Mouse (Mus musculus) mouse trophoblast stem cell (cell line): ENCODE results near the gene Adamts20.

ENCODE experiments used
- in situ Hi-C, 2 experiments: fragments of 300-500 bp; cut with MseI, MboI; formaldehyde crosslinking; loops; 2 replicates in 1 of 2; 3 replicates in 1 of 2; pipeline ENCODE4 v1.15.1; 2025

The Adamts20 gene

GRCm38 (mm10) chr15:94344317-94344716 lies 120.9 kb downstream of the Adamts20 start:
- in situ Hi-C loops = loop anchor here (5.0 to 10.0 kb wide), 2 partner anchors 170 to 173 kb away; no protein-coding TSS in a partner anchor

DNA sequence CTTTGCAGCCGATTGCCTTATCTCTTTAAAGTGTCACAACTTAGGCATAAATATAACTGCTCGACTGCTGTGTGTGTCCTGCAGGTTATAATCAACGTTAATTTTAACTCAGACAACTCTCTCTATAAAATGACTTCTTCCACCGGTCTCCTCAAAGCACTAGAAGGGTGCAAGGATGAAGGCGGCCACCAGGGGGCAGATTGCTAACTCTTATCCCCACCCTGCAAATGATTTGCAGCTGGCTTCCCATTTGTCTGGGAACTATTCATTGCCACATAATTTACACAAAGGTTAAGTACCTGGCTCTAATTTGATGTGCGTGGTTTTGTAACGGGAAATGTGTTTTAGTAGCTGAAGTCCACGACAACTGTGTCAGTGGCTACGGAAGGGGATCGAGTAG lies 122.9 kb downstream of the Adamts20 start:
- in situ Hi-C loops = loop anchor here (5.0 to 10.0 kb wide), 2 partner anchors 172 to 175 kb away; no protein-coding TSS in a partner anchor

DNA sequence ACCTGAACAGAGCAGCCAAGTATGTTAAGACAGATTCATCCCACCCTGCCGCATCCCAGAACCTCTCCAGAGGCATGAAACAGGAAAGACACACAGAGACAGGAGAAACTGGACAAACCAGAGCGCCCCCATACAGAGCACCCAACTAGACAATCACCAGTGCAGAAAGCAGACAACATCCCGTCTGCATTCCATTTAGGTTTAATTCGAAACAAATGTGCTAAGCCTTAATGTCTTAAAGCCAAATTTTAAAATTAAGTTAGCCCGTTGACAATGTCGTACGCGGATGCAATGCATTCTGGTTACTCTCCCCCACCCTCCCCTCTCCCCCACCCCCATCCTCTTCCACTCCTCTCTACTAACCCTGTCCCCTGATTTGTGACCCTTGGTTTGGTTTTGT lies 126.2 kb downstream of the Adamts20 start:
- in situ Hi-C loops = no loop called here

DNA sequence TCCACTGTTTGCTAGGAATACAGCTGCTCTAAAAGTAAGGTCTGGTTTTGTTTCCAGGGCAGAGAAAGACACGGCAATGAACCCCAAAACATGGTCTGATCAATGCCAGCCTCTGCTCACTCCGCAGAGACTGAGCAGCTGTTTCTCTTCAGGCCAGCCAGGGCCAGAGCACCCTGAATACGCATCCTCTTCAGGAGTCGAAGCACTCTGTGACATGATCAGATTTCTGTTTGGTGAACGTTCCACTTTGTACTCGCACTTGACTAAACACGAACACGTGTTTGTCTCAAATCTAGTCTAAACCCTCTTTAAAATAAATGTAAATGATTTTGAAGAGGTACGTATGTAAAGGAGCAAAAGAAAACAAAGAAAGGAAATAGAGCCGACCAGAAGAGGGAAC lies 130.6 kb downstream of the Adamts20 start:
- in situ Hi-C loops = no loop called here

DNA sequence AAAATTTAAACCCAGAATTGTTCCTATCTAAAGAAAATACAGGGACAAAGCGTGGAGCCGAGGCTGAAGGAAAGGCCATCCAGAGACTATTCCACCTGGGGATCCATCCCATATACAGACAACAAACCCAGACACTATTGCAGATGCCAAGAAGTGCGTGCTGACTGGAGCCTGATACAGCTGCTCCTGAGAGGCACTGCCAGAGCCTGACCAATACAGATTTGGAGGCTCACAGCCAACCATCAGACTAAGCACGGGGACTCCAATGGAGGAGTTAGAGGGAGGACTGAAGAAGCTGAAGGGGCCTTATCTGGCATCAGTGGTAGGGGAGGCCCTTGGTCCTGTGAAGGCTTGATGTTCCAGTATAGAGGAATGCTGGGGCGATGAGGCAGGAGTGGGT lies 138.6 kb downstream of the Adamts20 start:
- in situ Hi-C loops = no loop called here

- in situ Hi-C loops = no loop called here
Measured at GRCm38 (mm10) chr15:94325509-94326181, 139.6 kb downstream of the Adamts20 start.

DNA sequence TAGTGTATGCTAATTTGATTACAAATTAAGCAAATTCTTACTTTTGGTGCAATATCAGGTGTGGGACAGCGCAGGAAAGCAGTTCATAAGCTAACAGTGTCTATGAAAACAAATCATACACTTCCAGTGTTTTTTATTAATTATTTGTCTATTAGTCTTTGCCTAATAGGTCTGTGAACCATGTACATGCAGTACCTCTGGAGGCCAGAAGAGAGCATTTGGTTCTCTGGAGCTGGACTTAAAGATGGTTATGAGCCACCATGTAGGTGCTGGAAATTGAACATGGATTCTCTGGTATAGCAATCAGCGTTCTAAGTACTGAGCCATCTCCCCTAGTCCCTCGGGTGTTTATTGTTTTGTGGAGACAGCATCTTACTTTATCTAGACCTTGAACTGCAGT lies 149.0 kb downstream of the Adamts20 start:
- in situ Hi-C loops = no loop called here

GRCm38 (mm10) chr15:94309689-94310088 lies 155.5 kb downstream of the Adamts20 start:
- in situ Hi-C loops = no loop called here

- in situ Hi-C loops = no loop called here
Measured at GRCm38 (mm10) chr15:94307888-94308287, 157.3 kb downstream of the Adamts20 start.

GRCm38 (mm10) chr15:94303151-94303550 lies 162.1 kb downstream of the Adamts20 start:
- in situ Hi-C loops = no loop called here

DNA sequence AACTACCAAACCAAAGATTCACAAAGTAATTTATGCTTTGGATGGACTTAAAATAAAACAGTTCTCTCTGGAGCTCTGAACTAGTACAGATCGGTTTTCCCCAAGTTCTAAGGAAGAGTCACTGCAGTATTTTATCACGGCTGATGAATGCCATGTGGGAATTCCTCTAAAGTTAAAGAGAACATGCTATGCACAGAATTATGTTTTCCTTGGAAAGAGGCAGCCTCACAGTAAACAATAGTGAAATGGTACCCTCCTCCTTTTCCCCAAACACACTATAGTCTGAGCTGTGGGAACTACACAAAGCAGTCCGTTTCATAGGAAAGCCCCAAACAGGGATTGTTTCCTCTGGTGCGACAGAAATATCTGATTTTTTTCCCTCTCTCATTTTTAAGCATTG lies 171.1 kb downstream of the Adamts20 start:
- in situ Hi-C loops = no loop called here

DNA sequence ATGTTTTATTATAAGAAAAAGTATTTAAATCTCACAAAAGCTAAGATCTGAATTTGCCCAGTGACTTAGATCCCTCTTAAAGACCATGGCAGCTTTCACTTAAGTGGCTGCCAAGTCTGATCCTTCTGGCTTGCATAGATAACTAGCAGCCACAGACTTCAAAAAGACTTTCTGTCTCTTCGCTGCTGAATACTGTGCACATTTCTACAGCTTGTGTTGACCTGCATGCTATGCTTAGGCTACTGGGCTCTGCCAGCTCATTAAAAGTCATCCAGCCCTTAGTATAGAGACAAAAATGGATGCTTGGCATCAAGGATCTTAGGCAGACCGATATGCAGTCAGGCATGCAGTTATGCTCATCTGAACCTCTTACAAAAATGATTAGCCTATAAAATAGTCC lies 177.2 kb downstream of the Adamts20 start:
- in situ Hi-C loops = no loop called here

DNA sequence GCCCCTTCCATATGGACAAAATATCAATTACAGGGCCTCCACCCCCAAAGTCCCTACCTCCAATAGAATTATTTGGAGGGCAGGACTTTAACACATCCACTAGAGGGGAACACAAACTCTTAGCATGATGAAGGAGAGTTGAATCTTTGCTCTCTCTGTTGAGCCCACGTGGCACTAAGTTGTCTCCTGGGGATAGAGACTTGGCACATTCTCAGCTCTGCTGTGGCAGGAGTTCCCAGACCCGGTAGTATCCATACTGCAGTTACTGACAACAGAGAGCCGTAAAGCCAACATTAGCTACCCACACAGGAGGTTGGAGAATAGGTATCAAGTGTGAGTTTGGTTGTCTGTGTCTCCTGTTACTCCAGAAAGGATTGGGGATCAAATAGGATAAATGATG lies 177.7 kb downstream of the Adamts20 start:
- in situ Hi-C loops = no loop called here

GRCm38 (mm10) chr15:94276418-94276817 lies 188.8 kb downstream of the Adamts20 start:
- in situ Hi-C loops = no loop called here

DNA sequence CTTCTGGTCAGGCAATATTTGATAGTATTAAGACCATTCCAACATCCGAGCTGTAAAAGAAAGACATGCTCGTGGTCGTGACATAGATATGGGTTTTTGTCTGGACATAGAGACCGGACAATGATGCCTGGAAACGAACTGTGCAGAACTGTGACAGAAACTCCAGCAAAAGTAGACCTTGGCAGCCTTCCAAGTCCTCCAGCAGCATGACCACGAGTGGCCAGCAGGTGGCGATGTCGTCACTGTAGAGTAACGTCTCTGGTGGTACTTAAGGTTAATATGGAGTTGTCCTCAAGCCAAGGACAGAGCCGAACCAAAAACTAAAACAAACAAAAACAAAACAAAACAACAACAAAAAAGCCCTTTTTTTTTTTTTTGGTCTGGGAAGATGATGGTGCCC lies 199.6 kb downstream of the Adamts20 start:
- in situ Hi-C loops = loop anchor here (5.0 to 10.0 kb wide), 2 partner anchors 249 to 252 kb away; no protein-coding TSS in a partner anchor

GRCm38 (mm10) chr15:94264497-94264879 lies 200.7 kb downstream of the Adamts20 start:
- in situ Hi-C loops = loop anchor here in 1 of 2 experiments (10.0 kb wide), 1 partner anchor 250 kb away; no protein-coding TSS in a partner anchor

GRCm38 (mm10) chr15:94263866-94264496 lies 201.2 kb downstream of the Adamts20 start:
- in situ Hi-C loops = loop anchor here in 1 of 2 experiments (10.0 kb wide), 1 partner anchor 251 kb away; no protein-coding TSS in a partner anchor

- in situ Hi-C loops = loop anchor here in 1 of 2 experiments (10.0 kb wide), 1 partner anchor 252 kb away; no protein-coding TSS in a partner anchor
Measured at GRCm38 (mm10) chr15:94263241-94263640, 202.0 kb downstream of the Adamts20 start.

DNA sequence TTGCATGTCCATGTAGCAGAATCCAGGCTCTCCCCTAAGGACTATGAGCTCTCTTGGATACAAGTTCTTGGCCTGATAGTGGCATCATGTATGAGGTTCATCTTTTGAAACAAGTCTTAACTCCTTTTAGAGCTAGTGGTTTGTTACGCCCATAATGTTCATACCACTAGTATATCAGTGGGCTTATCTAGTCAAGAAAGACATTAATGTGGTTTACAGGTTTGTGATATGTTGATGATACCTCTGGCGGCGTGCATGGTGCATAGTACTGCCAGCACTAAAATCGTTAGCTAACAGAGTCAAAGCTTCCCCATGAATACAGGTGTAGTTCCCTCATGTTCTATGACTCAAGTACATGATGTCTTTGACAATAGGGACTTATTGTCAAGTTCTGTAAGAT lies 205.7 kb downstream of the Adamts20 start:
- in situ Hi-C loops = no loop called here

DNA sequence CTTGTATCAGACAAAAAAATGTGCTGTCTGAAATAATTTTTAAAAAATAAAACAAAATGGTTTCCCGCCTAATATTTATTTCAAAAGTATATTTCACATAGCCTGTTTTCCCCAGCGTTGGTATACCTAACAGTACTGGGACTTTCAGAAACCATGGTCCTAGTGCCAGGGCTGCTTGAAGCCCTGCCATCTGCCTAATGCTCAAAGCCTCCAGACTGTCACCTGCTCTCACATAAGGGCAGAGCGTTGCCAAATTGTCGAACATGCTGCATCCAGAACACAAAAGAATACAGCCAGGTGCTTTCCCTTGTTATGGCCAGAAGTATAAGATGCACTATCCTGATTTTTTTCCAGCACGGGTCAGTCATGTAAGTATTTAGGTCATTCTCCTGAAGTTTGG lies 209.7 kb downstream of the Adamts20 start:
- in situ Hi-C loops = no loop called here

- in situ Hi-C loops = no loop called here
Measured at GRCm38 (mm10) chr15:94254861-94255516, 210.2 kb downstream of the Adamts20 start.

GRCm38 (mm10) chr15:94254091-94254860 lies 210.9 kb downstream of the Adamts20 start:
- in situ Hi-C loops = no loop called here
